Mouse (Mus musculus): ENCODE results near the gene Rps2. TPM values are rescaled to one million over a fixed set of nuclear protein-coding genes. Genes with fewer than 3 reads are reported as not detected.
A peak's percentile ranks its signal among the peaks of the same experiment; 100 is the strongest.

Gene Rps2
- polyA plus RNA-seq, 1 experiment from 2014 or later: 1,299 TPM

GRCm38 (mm10) chr17:24723122-24723880 is 5.4 kb downstream of the Rps2 start:
- WGBS: 4% methylated on average over 12 of the region's 12 CpGs
- Histone ChIP-seq H3K9me3 (ENCODE audit: control insufficient read depth, low read length) (no peaks in the 10 kb centered on the region), H3K4me1 (replicated peaks; ENCODE audit: control insufficient read depth, insufficient read depth, low read length) (peaks cover 10% of the 10 kb centered on the region), H3K27ac (ENCODE audit: low read depth, low read length) (peak overlapping the region; percentile 17; the same call in 1 of the 2 replicates), H3K36me3 (ENCODE audit: control insufficient read depth, insufficient read depth, low read length) (0 out of 2 replicates have a peak, but pooled peaks cover 4% of the 10 kb centered on the region), H3K4me3 (ENCODE audit: low read depth, low read length) (peak overlapping the region; percentile 85), H3K4me2 (replicated peaks; ENCODE audit: low read depth, low read length) (peak overlapping the region; percentile 77), H3K27me3 (ENCODE audit: control insufficient read depth, insufficient read depth, low read length) (no peaks in the 10 kb centered on the region; the same call in 1 of the 2 replicates), H3K9ac (ENCODE audit: low read depth, low read length) (peak overlapping the region; percentile 84)
- ATAC-seq (ENCODE audit: low FRiP score) (no peak), DNase-seq (ENCODE audit: low spot score) (no peak)

DNA sequence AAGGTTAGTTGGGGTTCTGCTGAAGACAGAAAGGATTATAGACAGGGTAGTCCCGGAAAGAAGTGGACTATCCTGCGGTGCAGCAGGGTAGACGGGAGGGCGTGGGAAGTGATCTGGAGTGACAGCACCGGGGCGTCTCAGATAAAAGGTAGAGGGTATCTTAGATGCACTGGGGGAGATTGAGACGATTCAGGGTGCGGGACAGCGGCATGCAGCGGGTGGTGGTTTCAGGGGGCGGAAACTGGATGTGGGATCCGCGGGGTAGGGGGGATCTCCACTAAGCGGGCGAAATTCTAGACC is 5.9 kb downstream of the Rps2 start:
- H3K36me3 ChIP-seq (ENCODE audit: control insufficient read depth, insufficient read depth, low read length): 0 out of 2 replicates have a peak, but pooled peaks cover 4% of the 10 kb centered on the region
- no peaks in the 10 kb centered on the region for H3K9me3 ChIP-seq (ENCODE audit: control insufficient read depth, low read length)
- peak overlapping the region; percentile 85 for H3K4me3 ChIP-seq (ENCODE audit: low read depth, low read length)
- H3K4me1 ChIP-seq (replicated peaks; ENCODE audit: control insufficient read depth, insufficient read depth, low read length): peaks cover 10% of the 10 kb centered on the region
- no peak for ATAC-seq (ENCODE audit: low FRiP score)
- H3K9ac ChIP-seq (ENCODE audit: low read depth, low read length): peak overlapping the region; percentile 84
- no peaks in the 10 kb centered on the region; the same call in 1 of the 2 replicates for H3K27me3 ChIP-seq (ENCODE audit: control insufficient read depth, insufficient read depth, low read length)
- H3K27ac ChIP-seq (ENCODE audit: low read depth, low read length): peak overlapping the region; percentile 37
- DNase-seq (ENCODE audit: low spot score): no peak
- peak overlapping the region; percentile 77 for H3K4me2 ChIP-seq (replicated peaks; ENCODE audit: low read depth, low read length)
- WGBS: under 1% methylated on average over 15 of the region's 15 CpGs

GRCm38 (mm10) chr17:24724184-24724583 is 6.3 kb downstream of the Rps2 start, which contains the start of gene Ndufb10:
Ndufb10 (minus strand) TSS chr17:24724478.
- ATAC-seq (ENCODE audit: low FRiP score) (peak; percentile 76), DNase-seq (ENCODE audit: low spot score) (peak; percentile 100)
- peak within 1 kb of the TSS; percentile 85 for H3K4me3 ChIP-seq (ENCODE audit: low read depth, low read length)
- H3K4me2 ChIP-seq (replicated peaks; ENCODE audit: low read depth, low read length): peak within 1 kb of the TSS; percentile 77
- peak within 1 kb of the TSS; percentile 37 for H3K27ac ChIP-seq (ENCODE audit: low read depth, low read length)
- peak within 1 kb of the TSS; percentile 84 for H3K9ac ChIP-seq (ENCODE audit: low read depth, low read length)
- 0 out of 2 replicates have a peak, but pooled peaks cover 4% of the 10 kb centered on the region for H3K36me3 ChIP-seq (ENCODE audit: control insufficient read depth, insufficient read depth, low read length)
- H3K9me3 ChIP-seq (ENCODE audit: control insufficient read depth, low read length): no peaks in the 10 kb centered on the region
- H3K4me1 ChIP-seq (replicated peaks; ENCODE audit: control insufficient read depth, insufficient read depth, low read length): peaks cover 10% of the 10 kb centered on the region
- 0% methylated on average over 30 of the region's 30 CpGs for WGBS
- H3K27me3 ChIP-seq (ENCODE audit: control insufficient read depth, insufficient read depth, low read length): no peaks in the 10 kb centered on the region; the same call in 1 of the 2 replicates

DNA sequence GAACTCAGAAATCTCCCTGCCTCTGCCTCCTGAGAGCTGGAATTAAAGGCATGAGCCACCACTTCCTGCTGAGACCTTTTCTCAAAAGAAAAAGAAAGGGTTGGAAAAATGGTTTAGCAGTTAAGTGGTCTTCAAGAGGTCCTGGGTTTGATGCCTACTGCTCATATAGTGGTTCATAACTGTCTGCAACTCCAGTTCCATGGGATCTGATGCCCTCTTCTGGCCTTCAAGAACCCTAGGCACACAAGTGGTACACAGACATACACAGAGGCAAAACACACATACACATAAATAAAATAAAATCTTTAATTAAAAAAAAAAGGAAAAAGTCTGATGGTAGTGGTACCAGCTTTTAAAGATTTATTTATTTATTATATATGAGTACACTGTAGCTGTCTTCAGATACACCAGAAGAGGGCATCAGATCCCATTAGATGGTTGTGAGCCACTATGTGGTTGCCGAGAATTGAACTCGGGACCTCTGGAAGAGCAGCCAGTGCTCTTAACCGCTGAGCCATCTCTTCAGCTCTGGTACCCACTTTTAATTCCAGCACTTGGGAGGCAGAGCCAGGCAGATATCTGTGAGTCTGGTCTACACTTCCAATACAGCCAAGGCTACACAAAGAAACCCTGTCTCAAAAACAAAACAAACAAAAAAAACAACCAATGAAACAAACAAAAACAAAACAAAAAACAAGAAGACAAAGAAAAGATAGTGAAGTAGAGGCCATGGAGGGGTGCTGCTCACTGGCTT is 7.9 kb downstream of the Rps2 start:
- WGBS: 71% methylated on average over 3 of the region's 3 CpGs
- ATAC-seq (ENCODE audit: low FRiP score) (no peak), DNase-seq (ENCODE audit: low spot score) (no peak)
- Histone ChIP-seq H3K4me3 (ENCODE audit: low read depth, low read length) (no peak overlapping the region), H3K9me3 (ENCODE audit: control insufficient read depth, low read length) (no peaks in the 10 kb centered on the region), H3K4me2 (replicated peaks; ENCODE audit: low read depth, low read length) (no peak overlapping the region), H3K36me3 (ENCODE audit: control insufficient read depth, insufficient read depth, low read length) (0 out of 2 replicates have a peak, but pooled peaks cover 4% of the 10 kb centered on the region), H3K9ac (ENCODE audit: low read depth, low read length) (no peak overlapping the region), H3K27me3 (ENCODE audit: control insufficient read depth, insufficient read depth, low read length) (no peaks in the 10 kb centered on the region; the same call in 1 of the 2 replicates), H3K27ac (ENCODE audit: low read depth, low read length) (no peak overlapping the region), H3K4me1 (replicated peaks; ENCODE audit: control insufficient read depth, insufficient read depth, low read length) (peaks cover 10% of the 10 kb centered on the region)

GRCm38 (mm10) chr17:24727618-24728017 is 9.7 kb downstream of the Rps2 start, which contains the start of gene Rpl3l:
Rpl3l (plus strand) TSS chr17:24727820.
- no peaks in the 10 kb centered on the region for H3K9me3 ChIP-seq (ENCODE audit: control insufficient read depth, low read length)
- no peak within 1 kb of the TSS for H3K9ac ChIP-seq (ENCODE audit: low read depth, low read length)
- no peak within 1 kb of the TSS for H3K4me2 ChIP-seq (replicated peaks; ENCODE audit: low read depth, low read length)
- DNase-seq (ENCODE audit: low spot score): no peak
- H3K4me3 ChIP-seq (ENCODE audit: low read depth, low read length): no peak within 1 kb of the TSS
- H3K4me1 ChIP-seq (replicated peaks; ENCODE audit: control insufficient read depth, insufficient read depth, low read length): peaks cover 5% of the 10 kb centered on the region
- H3K27me3 ChIP-seq (ENCODE audit: control insufficient read depth, insufficient read depth, low read length): no peaks in the 10 kb centered on the region; the same call in 1 of the 2 replicates
- 73% methylated on average over 2 of the region's 2 CpGs for WGBS
- no peak for ATAC-seq (ENCODE audit: low FRiP score)
- H3K36me3 ChIP-seq (ENCODE audit: control insufficient read depth, insufficient read depth, low read length): no peaks in the 10 kb centered on the region
- no peak within 1 kb of the TSS for H3K27ac ChIP-seq (ENCODE audit: low read depth, low read length)

GRCm38 (mm10) chr17:24728184-24728583 is 10.3 kb downstream of the Rps2 start:
- ATAC-seq (ENCODE audit: low FRiP score): no peak
- no peak overlapping the region for H3K9ac ChIP-seq (ENCODE audit: low read depth, low read length)
- H3K9me3 ChIP-seq (ENCODE audit: control insufficient read depth, low read length): no peaks in the 10 kb centered on the region
- no peak overlapping the region for H3K4me2 ChIP-seq (replicated peaks; ENCODE audit: low read depth, low read length)
- H3K4me3 ChIP-seq (ENCODE audit: low read depth, low read length): no peak overlapping the region
- H3K27ac ChIP-seq (ENCODE audit: low read depth, low read length): no peak overlapping the region
- 78% methylated on average over 17 of the region's 17 CpGs for whole genome bisulfite sequencing
- no peaks in the 10 kb centered on the region for H3K36me3 ChIP-seq (ENCODE audit: control insufficient read depth, insufficient read depth, low read length)
- peaks cover 4% of the 10 kb centered on the region; the same call in 1 of the 2 replicates for H3K4me1 ChIP-seq (replicated peaks; ENCODE audit: control insufficient read depth, insufficient read depth, low read length)
- no peak for DNase-seq (ENCODE audit: low spot score)
- H3K27me3 ChIP-seq (ENCODE audit: control insufficient read depth, insufficient read depth, low read length): no peaks in the 10 kb centered on the region; the same call in 1 of the 2 replicates

GRCm38 (mm10) chr17:24729067-24729466 is 11.2 kb downstream of the Rps2 start:
- DNase-seq (ENCODE audit: low spot score): no peak
- H3K9ac ChIP-seq (ENCODE audit: low read depth, low read length): no peak overlapping the region
- H3K4me3 ChIP-seq (ENCODE audit: low read depth, low read length): no peak overlapping the region
- H3K9me3 ChIP-seq (ENCODE audit: control insufficient read depth, low read length): no peaks in the 10 kb centered on the region
- 88% methylated on average over 6 of the region's 6 CpGs for WGBS
- no peak overlapping the region for H3K27ac ChIP-seq (ENCODE audit: low read depth, low read length)
- ATAC-seq (ENCODE audit: low FRiP score): no peak
- H3K4me2 ChIP-seq (replicated peaks; ENCODE audit: low read depth, low read length): no peak overlapping the region
- no peaks in the 10 kb centered on the region; the same call in 1 of the 2 replicates for H3K27me3 ChIP-seq (ENCODE audit: control insufficient read depth, insufficient read depth, low read length)
- no peaks in the 10 kb centered on the region for H3K36me3 ChIP-seq (ENCODE audit: control insufficient read depth, insufficient read depth, low read length)
- no peaks in the 10 kb centered on the region for H3K4me1 ChIP-seq (replicated peaks; ENCODE audit: control insufficient read depth, insufficient read depth, low read length)

DNA sequence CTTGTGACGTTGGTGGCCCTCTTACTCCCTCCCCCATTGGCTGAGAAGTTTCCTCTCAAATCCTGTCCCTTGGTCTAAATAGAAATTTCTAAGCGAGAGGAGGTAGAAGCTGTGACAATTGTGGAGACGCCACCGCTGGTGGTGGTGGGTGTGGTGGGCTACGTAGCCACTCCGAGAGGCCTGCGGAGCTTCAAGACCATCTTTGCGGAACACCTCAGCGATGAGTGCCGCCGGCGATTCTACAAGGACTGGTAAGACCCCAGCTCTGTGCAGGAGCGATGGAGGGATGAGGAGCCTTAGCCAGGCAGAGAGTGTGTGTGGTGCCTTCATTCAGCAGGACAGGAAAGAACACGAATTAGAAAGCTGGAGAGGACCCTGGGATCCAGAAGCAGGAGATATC is 12.9 kb downstream of the Rps2 start:
- Histone ChIP-seq H3K4me2 (replicated peaks; ENCODE audit: low read depth, low read length) (no peak overlapping the region), H3K9me3 (ENCODE audit: control insufficient read depth, low read length) (no peaks in the 10 kb centered on the region), H3K4me3 (ENCODE audit: low read depth, low read length) (no peak overlapping the region), H3K27ac (ENCODE audit: low read depth, low read length) (no peak overlapping the region), H3K4me1 (replicated peaks; ENCODE audit: control insufficient read depth, insufficient read depth, low read length) (no peaks in the 10 kb centered on the region), H3K27me3 (ENCODE audit: control insufficient read depth, insufficient read depth, low read length) (no peaks in the 10 kb centered on the region; the same call in 1 of the 2 replicates), H3K36me3 (ENCODE audit: control insufficient read depth, insufficient read depth, low read length) (no peaks in the 10 kb centered on the region), H3K9ac (ENCODE audit: low read depth, low read length) (no peak overlapping the region)
- ATAC-seq (ENCODE audit: low FRiP score) (no peak), DNase-seq (ENCODE audit: low spot score) (no peak)
- 82% methylated on average over 14 of the region's 14 CpGs for WGBS
